Mouse (Mus musculus) v-Abl transformed pro-B cells (cell line): ENCODE measurements at regions not wholly inside any gene's neighbourhood (a gene's known extent, or its start where the extent isn't known, plus 50 kb on each side); places are given as distances from the start of the nearest gene placed in this dataset.

Experiments used
- in situ Hi-C, 2 experiments: fragments of 400-800 bp; cut with MboI; formaldehyde crosslinking; loops; one replicate each; pipeline ENCODE4 v1.15.1; 2025; ENCODE audit not compliant: unreplicated experiment in 2 of 2

DNA sequence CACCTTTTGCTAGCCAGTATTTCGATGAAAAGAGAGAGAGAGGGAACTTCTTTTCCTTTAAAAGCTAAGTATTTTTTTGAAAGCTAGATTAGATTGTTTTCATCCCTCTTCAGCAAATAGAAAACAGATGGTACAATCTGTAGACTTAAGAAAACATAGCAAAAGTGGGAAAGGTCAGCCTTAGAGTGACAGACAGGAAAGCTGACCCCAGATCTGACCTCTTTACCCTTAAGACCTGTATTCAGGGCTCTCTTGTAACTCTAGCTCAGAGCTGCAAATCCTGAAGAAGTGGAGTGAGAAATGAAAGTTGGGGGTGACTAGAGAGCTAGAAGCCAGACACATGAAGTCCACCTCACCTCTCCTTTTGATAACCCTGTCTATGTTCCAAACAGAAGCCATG, 356.6 kb upstream of the Clint1 start:
- in situ Hi-C loops, result no loop called here

DNA sequence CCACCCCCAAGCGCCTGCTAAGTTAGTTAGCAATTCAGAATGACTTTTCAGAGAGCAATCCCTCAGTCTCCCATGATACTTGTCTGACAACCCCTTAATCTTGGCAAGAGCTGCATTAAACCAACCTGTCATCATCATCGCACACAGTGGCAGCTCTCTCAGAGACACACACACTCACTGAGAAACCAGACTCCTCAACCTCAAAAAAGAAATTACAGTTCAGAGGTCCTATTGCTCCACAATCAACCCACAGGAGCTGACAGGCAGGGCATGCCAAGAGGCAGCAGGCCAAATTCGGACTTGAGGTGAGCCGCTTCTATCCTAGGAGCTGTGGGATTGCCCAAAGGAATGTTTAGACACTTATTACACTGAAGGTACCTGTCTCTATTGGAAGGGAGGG, 343.3 kb upstream of the Clint1 start:
- in situ Hi-C loops, result no loop called here

DNA sequence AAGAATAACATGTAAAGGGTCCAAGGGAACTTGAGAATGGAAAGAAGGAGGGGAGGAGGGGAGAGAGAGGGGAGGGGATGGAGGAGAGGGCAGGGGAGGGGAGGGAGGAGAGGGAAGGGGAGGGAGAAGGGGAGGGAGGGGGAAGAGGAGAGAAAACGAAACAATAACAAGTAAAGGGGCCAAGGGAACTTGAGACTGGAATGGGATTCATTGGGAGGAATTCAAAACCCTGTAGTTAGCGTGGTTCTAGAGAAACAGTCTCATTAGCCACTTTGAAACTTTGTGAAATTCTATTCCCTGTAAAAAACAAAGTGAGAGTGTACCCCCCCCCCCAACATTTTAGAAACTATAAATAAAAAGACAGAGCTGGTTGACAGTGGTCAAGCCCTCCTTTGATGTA, 342.6 kb upstream of the Clint1 start:
- in situ Hi-C loops, result no loop called here

DNA sequence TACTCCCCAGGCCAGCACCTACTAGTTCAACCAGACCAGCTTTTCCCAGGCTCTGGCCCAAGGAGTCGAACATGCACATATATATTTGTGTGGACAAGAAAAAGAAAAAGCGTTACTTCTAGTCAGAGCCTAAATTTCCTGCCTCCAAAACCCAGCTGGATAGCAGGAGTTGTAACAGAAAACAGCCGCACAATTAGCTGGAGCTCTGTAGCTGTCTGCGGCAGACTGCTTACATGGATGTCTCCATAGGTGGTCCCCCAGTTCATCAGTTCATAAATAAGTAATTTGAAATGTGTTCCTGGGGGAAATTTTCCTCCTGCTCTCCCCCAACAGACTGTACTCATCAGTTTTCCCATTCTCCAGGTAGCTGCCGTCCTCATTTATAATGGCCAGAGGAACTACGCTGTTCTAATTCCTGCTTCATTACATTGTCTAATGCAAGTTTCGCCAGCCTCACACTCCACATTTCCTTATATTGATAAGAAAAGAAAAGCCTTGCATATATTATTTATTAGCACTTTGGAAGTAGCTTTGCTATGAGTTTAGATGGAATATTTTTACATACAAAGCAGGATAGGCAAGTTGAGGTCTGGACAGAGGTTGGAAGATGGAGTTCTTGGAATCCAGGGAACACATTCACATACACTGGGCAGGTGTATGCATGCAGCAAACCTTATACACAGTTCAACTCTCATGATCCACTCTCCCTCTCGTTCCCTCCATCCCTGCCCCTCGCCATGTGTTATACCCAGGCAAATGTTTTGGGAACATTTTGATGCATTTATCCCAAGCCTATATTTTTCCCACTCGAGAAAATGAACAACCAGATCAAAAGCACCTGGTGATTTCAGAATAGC, 337.2 kb upstream of the Clint1 start:
- in situ Hi-C loops, result loop anchor here in 1 of 2 experiments (5.0 kb wide), 1 partner anchor 57 kb away; no protein-coding TSS in a partner anchor

DNA sequence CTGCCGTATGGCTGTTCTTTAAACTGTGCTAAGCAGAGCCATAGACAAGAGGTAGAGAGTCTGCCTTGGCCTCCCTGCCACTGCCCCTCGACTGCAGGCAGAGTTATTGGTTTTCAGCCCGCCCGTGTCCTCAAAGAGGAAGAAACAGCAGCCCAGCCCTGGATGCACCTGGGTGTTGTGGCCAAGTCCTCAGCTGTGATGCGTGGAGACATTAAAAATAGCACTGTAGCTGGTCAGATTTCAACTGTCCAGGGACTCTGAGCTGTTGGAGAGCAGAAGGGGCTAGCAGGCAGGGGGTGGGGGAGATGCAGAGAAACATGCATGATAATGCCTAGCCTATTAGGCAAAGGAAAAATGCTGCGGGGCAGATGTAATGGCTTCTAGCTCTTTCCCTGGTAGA, 327.1 kb upstream of the Clint1 start:
- in situ Hi-C loops, result loop anchor here in 1 of 2 experiments (5.0 to 25.0 kb wide), 3 partner anchors 77 to 637 kb away; no protein-coding TSS in a partner anchor

DNA sequence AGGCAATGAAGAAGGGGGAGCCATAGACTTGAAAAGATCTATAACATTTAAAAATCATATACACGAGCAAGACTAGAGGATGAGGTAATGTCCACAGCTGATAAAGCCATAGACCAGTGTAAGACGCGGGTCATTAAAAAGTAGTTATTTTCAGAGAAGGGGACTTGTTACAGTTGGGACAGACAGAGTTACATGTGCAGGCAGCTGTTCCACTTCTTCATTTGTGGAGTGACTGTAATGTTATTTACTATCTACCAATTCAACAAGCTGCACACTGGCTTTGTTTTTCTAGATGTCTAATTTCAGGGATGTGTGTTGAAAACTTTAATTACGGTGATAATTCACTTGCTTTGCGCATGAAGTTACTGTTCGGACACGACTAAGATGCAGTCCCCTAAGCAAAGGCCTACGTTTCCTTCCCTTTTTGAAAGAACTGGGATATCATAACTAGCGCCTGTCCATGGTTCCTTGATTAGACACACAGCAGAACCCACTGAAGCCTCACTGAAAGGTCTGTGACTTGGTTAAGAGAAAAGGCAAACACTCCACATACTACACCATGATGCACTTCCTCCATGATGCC, 320.7 kb upstream of the Clint1 start:
- in situ Hi-C loops, result loop anchor here (5.0 to 25.0 kb wide), 5 partner anchors 86 to 644 kb away; no protein-coding TSS in a partner anchor

DNA sequence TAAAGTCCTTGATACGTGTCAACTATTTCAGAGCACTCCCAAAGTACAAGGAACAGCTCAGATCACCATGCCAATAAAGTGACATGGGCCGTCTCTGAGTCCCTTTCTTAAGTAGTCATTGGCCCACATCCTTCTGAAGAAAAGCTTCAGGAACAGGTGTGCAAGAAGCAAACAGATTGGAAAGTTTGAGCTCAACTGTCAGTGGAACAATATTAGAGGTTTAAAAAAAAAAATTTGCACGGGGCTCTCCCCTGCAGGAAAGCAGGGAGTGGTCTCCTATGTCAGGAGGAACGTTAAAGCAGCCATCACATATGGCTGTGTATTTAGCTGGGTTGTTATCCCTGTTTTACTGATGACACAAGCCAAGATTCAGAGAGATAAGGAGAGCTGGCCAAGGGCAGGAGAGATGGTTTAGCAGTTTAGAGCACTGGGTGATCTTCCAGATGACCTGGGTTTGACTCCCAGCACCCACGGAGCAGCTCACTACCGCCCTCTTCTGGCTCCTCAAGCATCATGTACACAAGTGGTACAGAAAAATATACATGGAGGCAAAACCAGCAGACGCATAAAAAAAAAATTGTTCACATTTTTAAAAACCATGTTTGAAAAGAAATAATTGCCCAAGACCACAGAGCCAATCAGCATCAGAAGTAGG, 318.3 kb upstream of the Clint1 start:
- in situ Hi-C loops, result loop anchor here (5.0 to 25.0 kb wide), 5 partner anchors 89 to 646 kb away; no protein-coding TSS in a partner anchor

DNA sequence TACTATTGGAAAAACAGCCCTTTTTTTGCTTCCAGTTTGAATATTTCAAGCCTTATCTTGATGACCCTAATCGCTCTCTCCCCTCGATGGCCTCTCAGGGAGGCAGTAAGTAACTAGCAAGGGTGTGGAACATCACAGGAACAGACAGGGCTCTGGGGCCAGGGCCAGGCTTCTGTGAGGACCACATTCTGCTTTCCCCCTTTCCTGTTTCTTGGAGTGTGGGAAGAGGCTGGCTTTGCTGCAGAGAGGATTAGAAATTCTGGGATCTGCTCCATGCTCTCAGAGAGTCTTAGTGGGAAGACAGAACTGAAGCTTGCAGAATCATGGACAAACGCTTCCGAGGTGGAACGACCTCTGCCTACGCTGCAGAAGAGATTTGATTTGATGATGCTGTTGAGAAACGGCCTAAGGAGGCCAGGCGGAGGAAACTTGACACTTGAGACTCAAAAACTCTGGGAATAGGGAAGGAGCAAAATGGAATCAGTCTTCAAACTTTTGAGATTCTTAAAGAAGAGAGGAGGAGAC, 316.3 kb upstream of the Clint1 start:
- in situ Hi-C loops, result loop anchor here (5.0 to 25.0 kb wide), 6 partner anchors 91 to 923 kb away; no protein-coding TSS in a partner anchor

DNA sequence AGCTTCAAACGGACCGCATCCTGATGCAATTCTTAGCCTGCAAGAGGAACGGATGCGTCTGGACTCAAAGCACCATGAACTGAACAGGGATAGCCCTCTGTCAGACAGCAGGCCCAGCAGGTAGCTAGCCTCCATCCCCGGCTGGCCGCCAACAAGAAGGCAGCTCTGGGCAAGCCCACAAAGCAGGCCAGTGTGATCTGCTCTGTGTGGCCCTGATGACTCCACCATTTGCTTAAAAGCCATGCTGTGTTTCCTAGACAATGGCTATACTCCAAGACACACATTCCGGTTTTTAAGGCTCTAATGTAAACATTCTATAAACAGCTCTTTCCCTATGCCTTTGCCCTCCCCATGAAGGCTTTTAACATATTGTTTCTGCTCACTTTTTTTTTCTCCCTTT, 313.8 kb upstream of the Clint1 start:
- in situ Hi-C loops, result loop anchor here (5.0 to 25.0 kb wide), 6 partner anchors 93 to 926 kb away; no protein-coding TSS in a partner anchor

DNA sequence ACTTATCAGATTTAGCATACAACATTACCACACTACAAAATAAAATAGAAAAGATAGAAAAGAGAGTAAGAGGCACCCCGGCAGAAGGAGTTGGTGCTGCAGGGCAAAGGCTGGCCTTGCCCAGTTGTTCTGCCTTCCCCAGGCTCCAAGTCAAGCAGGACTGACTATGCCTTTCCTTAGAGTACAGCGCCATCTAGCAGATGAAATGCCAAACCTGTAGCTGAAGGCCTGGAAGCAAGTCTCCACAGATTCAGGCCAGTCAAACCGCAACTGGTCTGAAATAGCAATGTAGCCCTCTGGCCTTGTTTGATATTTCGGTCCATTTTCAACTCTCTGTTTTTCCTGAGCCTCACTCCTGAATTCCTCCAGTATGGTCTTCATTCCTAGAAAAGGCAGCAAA, 312.4 kb upstream of the Clint1 start:
- in situ Hi-C loops, result loop anchor here (5.0 to 25.0 kb wide), 6 partner anchors 95 to 927 kb away; no protein-coding TSS in a partner anchor

DNA sequence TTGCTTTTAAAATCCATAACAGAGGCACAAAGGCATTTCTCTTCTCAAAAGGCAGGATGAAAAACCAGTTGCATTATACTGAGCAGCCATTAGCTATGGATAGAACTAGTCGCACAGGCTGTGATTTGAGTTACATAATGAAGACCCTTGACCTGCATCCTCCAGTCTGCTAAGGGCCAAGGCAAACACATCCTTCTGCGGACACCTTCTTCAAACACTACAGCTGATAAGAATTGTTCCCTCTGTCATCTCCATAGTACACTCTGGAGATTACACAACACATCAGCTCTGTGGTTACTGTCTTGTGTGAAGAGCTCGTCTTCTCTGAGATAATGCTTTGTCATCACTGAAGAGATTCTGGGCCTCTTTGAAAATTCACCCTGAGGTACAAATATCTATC, 307.3 kb upstream of the Clint1 start:
- in situ Hi-C loops, result loop anchor here (5.0 to 25.0 kb wide), 4 partner anchors 338 to 932 kb away; no protein-coding TSS in a partner anchor

DNA sequence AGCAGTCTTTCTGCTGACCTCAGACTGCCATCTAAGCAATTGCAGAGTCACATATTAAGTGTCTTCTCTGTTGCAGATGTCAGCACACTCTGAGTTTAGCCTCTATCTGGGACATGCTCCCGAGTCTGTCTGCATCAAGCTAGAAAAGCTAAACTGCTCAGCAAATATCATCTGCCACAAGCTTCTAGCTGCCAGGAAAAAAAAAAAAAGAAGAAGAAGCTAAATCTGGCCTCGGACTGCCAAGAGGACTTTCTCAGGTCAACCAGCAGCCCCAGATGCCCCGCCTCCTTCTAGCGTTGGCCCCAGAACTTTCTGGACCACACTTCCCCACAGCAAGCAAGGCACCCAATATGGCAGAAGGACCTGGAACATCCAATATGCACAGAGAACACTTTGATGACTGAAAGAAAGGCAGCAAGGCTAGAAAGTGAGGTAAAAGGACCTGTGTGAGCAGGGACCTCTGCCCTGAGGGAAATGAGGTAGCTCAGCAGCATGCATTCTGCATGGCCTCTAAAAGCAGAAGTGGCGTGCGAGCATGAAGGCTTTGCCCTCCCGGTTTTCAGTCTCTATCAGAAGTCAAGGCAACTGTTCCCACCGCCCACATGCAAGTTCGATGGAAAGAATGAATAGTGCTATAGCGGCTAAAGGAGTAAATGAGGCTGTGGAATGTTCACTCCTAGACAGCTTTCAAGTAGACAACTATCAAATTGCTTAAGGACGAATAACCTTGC, 305.8 kb upstream of the Clint1 start:
- in situ Hi-C loops, result loop anchor here (5.0 to 25.0 kb wide), 3 partner anchors 76 to 659 kb away; no protein-coding TSS in a partner anchor

DNA sequence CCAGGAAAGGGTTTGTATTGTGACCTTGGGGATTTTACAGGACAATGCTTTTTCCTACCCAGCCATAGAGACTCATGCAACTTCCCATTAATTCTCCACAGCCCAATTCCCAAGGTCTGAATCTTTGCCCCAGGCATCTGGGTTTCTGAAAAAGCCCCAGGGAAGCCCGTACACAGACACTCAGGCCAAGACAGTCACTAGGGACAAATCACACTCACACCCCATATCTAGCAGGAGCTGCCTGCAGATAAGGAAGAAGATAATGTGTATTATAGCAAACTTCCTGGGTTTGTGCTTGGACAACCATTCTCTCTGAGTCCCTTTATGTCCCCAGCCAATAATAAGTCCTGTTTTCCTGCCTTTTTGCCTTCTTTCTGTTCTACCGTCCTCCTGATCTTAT, 305.0 kb upstream of the Clint1 start:
- in situ Hi-C loops, result loop anchor here (5.0 to 25.0 kb wide), 3 partner anchors 75 to 660 kb away; no protein-coding TSS in a partner anchor

DNA sequence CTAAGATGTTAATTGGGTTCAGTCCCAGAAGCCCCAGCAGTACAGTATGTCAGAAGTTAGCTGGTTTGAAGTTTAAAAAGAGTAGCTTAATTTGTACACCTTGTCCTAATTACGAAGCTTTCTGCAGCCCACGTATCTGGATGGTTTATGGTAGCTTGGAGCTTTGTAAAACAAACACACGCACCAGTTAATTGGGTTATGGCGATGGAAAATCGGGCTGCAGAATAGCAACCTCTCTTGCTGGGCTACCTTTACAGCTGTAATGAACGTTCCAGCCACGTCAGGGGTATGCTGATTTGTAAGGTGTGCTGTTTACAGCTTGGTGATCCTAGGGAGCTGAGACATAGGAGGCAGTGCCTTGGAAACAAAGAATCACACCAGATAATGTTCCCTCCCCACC, 301.5 kb upstream of the Clint1 start:
- in situ Hi-C loops, result loop anchor here in 1 of 2 experiments (25.0 kb wide), 1 partner anchor 1788 kb away; no protein-coding TSS in a partner anchor

DNA sequence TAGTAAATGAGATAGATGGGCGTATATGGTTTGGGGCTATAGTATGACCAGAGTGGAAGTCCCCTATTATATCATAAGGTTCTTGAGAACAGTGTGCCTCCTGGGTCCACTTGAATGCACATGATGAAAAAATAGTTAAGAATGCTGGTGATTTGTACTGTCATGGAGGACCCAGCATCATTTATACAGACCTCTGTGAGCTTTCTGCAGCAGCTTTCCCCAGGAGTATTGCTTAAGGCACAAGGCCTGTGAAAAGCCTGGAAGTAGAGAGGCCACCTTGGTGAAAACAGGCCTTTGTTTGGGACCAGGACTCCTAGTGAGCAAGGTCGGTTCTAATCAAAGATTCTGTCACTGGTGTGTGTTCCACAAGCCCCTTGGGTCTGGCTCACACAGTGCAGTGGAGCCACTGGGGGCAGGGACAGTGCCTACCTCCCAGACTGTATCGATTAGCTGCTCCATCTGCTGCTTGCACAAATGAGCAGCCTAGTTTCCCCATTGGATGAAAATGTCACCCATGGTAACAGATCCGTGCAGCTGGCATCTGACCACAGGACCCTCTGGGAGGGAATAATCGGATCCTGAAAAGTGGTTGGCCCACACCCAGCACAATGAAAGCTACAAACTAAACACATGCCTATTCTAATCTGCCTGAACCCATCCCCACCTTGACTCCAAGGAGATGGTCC, 274.2 kb upstream of the Clint1 start:
- in situ Hi-C loops, result no loop called here

DNA sequence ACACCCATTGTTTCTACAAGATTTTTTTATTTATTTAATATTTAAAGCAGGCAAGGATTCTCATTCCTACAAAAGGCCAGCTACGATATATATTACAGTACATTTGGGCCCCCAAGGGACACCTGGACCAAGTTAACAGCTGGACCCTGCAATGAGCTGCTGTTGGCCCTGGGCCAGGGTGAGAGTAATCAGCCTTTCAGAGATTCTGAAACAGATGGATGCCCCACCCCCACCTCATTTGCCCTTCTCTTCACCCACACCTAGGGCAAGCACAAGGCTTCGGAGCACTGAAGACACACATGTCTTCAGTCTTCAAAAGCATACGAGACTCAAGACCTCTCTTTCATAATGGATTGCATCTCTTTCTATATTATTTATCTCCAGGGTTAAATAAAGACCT, 259.5 kb upstream of the Clint1 start:
- in situ Hi-C loops, result no loop called here

DNA sequence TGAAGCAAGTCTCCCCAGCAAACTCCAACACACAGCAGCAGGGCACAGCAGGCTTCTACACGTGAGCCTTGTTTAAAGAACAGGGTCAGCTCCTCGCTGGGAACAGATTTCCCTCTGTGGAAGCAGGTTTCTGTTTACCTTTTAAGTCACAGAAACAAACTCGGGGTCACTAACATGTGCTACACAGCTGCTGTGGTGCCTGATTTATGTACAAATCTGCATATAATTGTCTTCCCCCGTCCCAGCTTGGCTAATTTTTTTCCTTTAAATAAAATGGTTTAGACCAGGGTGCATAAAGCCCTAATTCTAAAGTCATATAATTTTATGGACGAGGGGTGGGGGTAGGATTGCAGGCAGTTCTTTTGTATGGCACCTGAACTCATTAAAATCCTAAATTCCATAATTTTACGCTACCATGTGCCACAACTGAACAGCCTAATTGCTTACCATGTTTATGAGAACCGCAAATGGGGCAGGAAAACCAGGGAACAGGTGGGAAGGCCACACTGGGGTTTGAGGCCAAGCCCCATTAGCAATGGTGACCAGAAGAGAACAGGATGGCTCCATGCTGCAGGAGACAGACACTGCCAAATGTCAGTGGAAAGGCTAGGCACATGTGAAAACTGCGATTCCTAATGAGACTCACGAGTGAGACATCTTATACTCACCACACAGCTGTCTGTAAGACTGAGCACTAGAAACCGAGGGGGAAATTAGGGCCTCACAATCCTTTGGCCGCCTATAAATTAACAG, 258.8 kb upstream of the Clint1 start:
- in situ Hi-C loops, result no loop called here

DNA sequence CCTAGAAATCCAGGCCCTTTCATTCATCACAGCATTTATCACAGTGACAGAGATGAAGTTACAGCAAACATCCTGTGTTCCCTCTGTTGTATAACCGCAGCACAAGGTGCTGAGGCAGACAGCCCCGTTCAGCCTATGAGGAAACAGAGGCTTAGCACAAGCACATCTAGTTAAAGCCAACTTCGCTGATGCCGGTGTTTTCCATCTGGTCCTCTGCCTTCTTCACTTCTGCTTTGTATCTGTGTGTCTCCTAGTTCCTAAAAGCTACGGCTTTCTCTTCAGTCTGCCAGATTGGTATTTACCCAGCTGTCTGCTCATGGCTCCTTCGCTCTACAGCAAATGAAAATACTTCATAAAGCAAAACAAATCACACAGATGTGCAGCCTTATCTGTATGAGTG, 256.5 kb upstream of the Clint1 start:
- in situ Hi-C loops, result no loop called here

DNA sequence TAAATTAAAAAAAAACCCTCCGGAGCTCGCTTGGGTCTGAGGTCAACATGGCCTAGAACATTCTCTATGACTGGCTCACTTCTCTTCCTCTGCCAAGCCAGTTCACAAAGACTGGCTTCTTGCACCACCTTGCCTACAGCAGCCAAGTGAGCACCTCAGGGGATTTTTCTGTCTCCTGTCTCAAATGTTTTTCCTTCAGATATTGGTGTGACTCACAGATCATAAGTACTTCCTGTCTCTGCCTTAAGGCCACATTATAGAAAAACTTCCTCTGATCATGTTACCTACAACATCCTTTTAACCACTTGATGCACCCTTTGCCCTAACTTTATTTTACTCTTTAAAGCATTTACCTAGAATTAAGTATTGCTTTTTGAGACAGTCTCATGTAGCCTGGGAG, 230.0 kb upstream of the Clint1 start:
- in situ Hi-C loops, result loop anchor here in 1 of 2 experiments (5.0 kb wide), 1 partner anchor 75 kb away; no protein-coding TSS in a partner anchor
